Mouse (Mus musculus): ENCODE results near the gene Gm49380.

DNA sequence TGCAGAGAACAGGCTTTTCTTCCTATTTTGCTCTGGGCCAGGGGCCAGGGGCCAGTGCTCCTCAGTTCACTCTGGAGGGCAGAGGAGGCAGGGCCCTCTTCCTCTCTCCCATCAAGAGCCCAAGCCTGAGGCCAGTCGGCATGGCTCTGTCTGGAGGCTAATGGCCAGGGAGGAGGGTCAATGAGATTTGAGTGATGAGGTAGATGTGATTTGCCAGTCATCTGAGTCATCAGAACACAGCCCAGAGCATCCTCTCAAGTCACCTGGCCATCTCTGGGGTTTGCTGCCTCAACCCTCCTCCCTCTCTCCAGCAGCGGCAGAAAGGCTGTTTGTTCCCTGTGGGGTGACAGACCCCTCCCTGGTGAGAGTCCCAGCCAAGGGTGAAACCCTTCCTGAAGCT, 20.0 kb upstream of the Gm49380 start:
- TF ChIP-seq MAX (IDR thresholded peaks at IDR 0.05) (no peak), CTCF (IDR thresholded peaks at IDR 0.05; ENCODE audit: control insufficient read depth, insufficient read depth, insufficient read length) (no peak), FOSL1 (IDR thresholded peaks at IDR 0.05; ENCODE audit: insufficient read depth, low read length, poor library complexity, severe bottlenecking) (no peak), USF1 (IDR thresholded peaks at IDR 0.05; ENCODE audit: low read depth) (no peak), CEBPB (IDR thresholded peaks at IDR 0.05; ENCODE audit: low read depth) (no peak)

Measured in C2C12 (cell line).